Mouse (Mus musculus): Measurements from ENCODE around the gene Fbxl5.

GRCm38 (mm10) chr5:43799530-43799929 is 21.9 kb downstream of the Fbxl5 start:
- no peak for TF ChIP-seq CTCF (conservative IDR thresholded peaks at IDR 0.05 in 1 of 2, IDR thresholded peaks at IDR 0.05 in 1 of 2; ENCODE audit: low read depth in 2 of 2, low read length in 2 of 2)
- TF ChIP-seq MYC (IDR thresholded peaks at IDR 0.05; ENCODE audit: low read depth, low read length): no peak
- TF ChIP-seq POLR2A (IDR thresholded peaks at IDR 0.05; ENCODE audit: low read depth, low read length): no peak
- TF ChIP-seq TCF12 (IDR thresholded peaks at IDR 0.05; ENCODE audit: low read depth, low read length): no peak
- no peak for TF ChIP-seq POLR2AphosphoS2 (IDR thresholded peaks at IDR 0.05; ENCODE audit: low read depth, low read length)
- no peak for TF ChIP-seq NRF1 (IDR thresholded peaks at IDR 0.05; ENCODE audit: low read depth, low read length)
- TF ChIP-seq USF1 (IDR thresholded peaks at IDR 0.05; ENCODE audit: low read depth, low read length): no peak
- no peak for TF ChIP-seq USF2 (conservative IDR thresholded peaks at IDR 0.05; ENCODE audit: low read depth, low read length)

All from CH12.LX (cell line).